Mouse (Mus musculus) midbrain, embryonic 14.5 days (tissue): ENCODE measurements around the gene Cntn2. TPM values are rescaled to one million over a fixed set of nuclear protein-coding genes. Genes with fewer than 3 reads are reported as not detected.

ENCODE experiments used
- ATAC-seq: fragments of 200-750 bp; cut with Nextera tagmentation; 2 replicates; pipeline ENCODE4 v1.8.0; 2017; ENCODE audit warnings: moderate number of reproducible peaks, moderate library complexity; ENCODE audit not compliant: low FRiP score, low TSS enrichment
- DNase-seq: peaks from one replicate; pipeline ENCODE4 v3.0.0-alpha.2; 2015
- H3K27ac ChIP-seq: fragments of 300-500 bp; sonication (generic); replicated peaks from 2 replicates; pipeline ENCODE4 v1.5.1; 2014; ENCODE audit warnings: mild to moderate bottlenecking, low read depth, low read length, moderate library complexity
- H3K27me3 ChIP-seq: fragments of 300-500 bp; sonication (generic); 2 replicates; pipeline ENCODE4 v1.6.1; 2014; ENCODE audit warnings: low read length, control low read depth, mixed read lengths; ENCODE audit not compliant: control insufficient read depth, insufficient read depth
- H3K36me3 ChIP-seq: fragments of 300-500 bp; sonication (generic); 2 replicates; pipeline ENCODE4 v1.6.1; 2014; ENCODE audit warnings: low read length, control low read depth; ENCODE audit not compliant: control insufficient read depth, insufficient read depth
- H3K4me1 ChIP-seq: fragments of 300-500 bp; sonication (generic); 2 replicates; pipeline ENCODE4 v1.6.1; 2014; ENCODE audit warnings: mild to moderate bottlenecking, antibody characterized with exemption, low read length, control low read depth; ENCODE audit not compliant: control insufficient read depth, insufficient read depth
- H3K4me2 ChIP-seq: fragments of 300-500 bp; sonication (generic); 2 replicates; pipeline ENCODE4 v1.6.1; 2014; ENCODE audit warnings: mild to moderate bottlenecking, low read length, moderate library complexity
- H3K4me3 ChIP-seq: fragments of 300-500 bp; sonication (generic); replicated peaks from 2 replicates; pipeline ENCODE4 v1.5.1; 2014; ENCODE audit warnings: low read depth, low read length
- H3K9ac ChIP-seq: fragments of 300-500 bp; sonication (generic); replicated peaks from 2 replicates; pipeline ENCODE4 v1.6.1; 2014; ENCODE audit warnings: mild to moderate bottlenecking, low read length, moderate library complexity
- H3K9me3 ChIP-seq: fragments of 300-500 bp; sonication (generic); 2 replicates; pipeline ENCODE4 v1.6.1; 2016; ENCODE audit warnings: low read length, control low read depth, mixed read lengths; ENCODE audit not compliant: control insufficient read depth
- WGBS: fragments of 180-500 bp; shearing (Covaris S2); extraction: QIAGEN DNeasy Blood & Tissue Kit; methylation state at CpG from one replicate; pipeline ENCODE4 v1.1.7; 2014; 5-methylcytosine and 5-hydroxymethylcytosine counted together
- polyA plus RNA-seq: library from polyadenylated mRNA; unstranded; fragments of >200 nt; fragmentation: Nextera tagmentation; extraction: Ambion mirVana; gene quantifications from 2 replicates; pipeline ENCODE4 v1.2.1, GENCODE M21; 2014

Gene Cntn2
- polyA plus RNA-seq, 1 experiment from 2014 or later = 65.3 TPM

DNA sequence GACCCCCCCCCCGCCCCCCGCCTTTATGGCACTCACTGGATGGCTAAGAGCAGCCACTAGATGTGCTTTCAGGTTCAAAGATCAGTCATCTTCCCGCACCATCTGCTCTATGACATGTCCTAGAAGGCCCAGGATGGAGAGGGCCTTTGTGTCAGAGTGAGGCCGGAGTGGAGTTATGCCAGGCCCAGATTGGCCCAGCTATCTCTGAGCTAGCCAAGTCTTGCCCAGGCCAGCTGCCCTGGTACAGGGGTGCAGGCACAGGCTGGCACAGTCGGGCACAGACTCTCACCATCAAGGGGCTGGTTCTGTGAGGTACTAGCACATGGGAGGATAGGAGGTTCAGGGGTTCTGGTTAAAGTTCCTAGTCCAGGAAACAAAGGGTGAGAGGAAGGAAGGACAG is 5.3 kb downstream of the Cntn2 start:
- WGBS = 66% methylated on average over 5 of the region's 5 CpGs
- ATAC-seq = no peak
- Histone ChIP-seq H3K4me2 (peak overlapping the region; percentile 75), H3K4me3 (no peak overlapping the region), H3K9me3 (no peaks in the 10 kb centered on the region), H3K27me3 (no peaks in the 10 kb centered on the region), H3K36me3 (peaks cover 4% of the 10 kb centered on the region; the same call in 1 of the 2 replicates), H3K27ac (no peak overlapping the region), H3K9ac (no peak overlapping the region), H3K4me1 (peaks cover 63% of the 10 kb centered on the region)
- no peak for DNase-seq

DNA sequence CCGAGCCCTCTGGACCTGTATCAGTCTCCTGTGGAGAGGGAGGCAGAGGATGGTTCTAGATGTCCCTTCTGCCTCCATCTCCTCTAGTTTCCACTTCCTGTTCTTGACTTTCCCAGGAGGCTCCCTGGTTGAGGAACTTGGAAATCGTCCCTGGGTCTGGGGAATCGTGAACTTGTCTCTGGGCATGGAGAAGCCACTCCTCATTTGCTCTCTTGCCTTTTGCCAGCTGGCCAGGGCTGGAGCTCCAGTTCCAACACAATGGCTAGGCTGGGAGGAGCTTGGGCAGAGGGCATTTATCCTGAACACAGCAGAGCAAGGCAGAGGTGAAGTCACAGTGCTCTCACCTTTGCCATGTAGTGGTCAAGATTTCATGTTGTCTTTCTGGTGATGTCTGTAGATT is 6.6 kb downstream of the Cntn2 start:
- 89% methylated on average over 3 of the region's 3 CpGs for WGBS
- peaks cover 9% of the 10 kb centered on the region; the same call in 1 of the 2 replicates for H3K36me3 ChIP-seq
- no peaks in the 10 kb centered on the region for H3K27me3 ChIP-seq
- peaks cover 61% of the 10 kb centered on the region for H3K4me1 ChIP-seq
- H3K4me3 ChIP-seq = no peak overlapping the region
- no peak overlapping the region for H3K9ac ChIP-seq
- DNase-seq (no peak), ATAC-seq (no peak)
- no peaks in the 10 kb centered on the region for H3K9me3 ChIP-seq
- H3K27ac ChIP-seq = no peak overlapping the region
- H3K4me2 ChIP-seq = no peak overlapping the region

- ATAC-seq (no peak), DNase-seq (no peak)
- peaks cover 9% of the 10 kb centered on the region; the same call in 1 of the 2 replicates for H3K36me3 ChIP-seq
- H3K9ac ChIP-seq = no peak overlapping the region
- H3K4me1 ChIP-seq = peaks cover 63% of the 10 kb centered on the region
- H3K4me3 ChIP-seq = no peak overlapping the region
- H3K27ac ChIP-seq = no peak overlapping the region
- 92% methylated on average over 4 of the region's 4 CpGs for WGBS
- H3K27me3 ChIP-seq = no peaks in the 10 kb centered on the region
- H3K4me2 ChIP-seq = no peak overlapping the region
- H3K9me3 ChIP-seq = no peaks in the 10 kb centered on the region
Measured at GRCm38 (mm10) chr1:132535541-132535940, 7.5 kb downstream of the Cntn2 start.

DNA sequence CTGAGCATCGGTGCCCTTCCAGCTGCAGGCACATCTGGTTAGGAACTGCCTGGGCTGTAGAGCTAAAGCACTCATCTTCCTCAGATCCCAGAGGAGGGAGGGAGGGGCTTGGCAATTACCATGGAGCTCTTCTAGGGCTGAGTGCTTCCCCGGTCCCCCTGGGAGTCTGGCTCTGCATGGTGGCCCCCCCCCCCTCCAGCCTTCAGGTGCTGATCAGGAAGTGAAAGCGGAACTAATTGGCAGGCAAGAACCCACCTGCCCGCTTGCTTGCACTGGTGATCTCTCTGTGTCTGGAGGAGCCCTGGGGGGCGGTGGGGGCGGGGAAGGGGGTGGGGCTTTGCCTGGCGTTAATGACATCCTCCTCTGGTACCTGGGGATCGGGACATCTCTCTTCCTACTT is 9.2 kb downstream of the Cntn2 start:
- peaks cover 57% of the 10 kb centered on the region for H3K4me1 ChIP-seq
- peak overlapping the region; percentile 27 for H3K4me2 ChIP-seq
- H3K27ac ChIP-seq = peak overlapping the region; percentile 70
- no peak overlapping the region for H3K4me3 ChIP-seq
- DNase-seq (peak; percentile 63), ATAC-seq (0 out of 2 replicates have a peak, but pooled peaks have one; percentile 29)
- peaks cover 12% of the 10 kb centered on the region for H3K36me3 ChIP-seq
- no peak overlapping the region for H3K9ac ChIP-seq
- H3K27me3 ChIP-seq = no peaks in the 10 kb centered on the region
- 4% methylated on average over 8 of the region's 8 CpGs for WGBS
- H3K9me3 ChIP-seq = no peaks in the 10 kb centered on the region

GRCm38 (mm10) chr1:132532521-132532920 is 10.5 kb downstream of the Cntn2 start:
- peaks cover 24% of the 10 kb centered on the region for H3K36me3 ChIP-seq
- no peak overlapping the region for H3K9ac ChIP-seq
- ATAC-seq = no peak
- no peak for DNase-seq
- no peak overlapping the region for H3K4me2 ChIP-seq
- no peak overlapping the region for H3K4me3 ChIP-seq
- H3K9me3 ChIP-seq = no peaks in the 10 kb centered on the region
- H3K4me1 ChIP-seq = peaks cover 52% of the 10 kb centered on the region
- H3K27ac ChIP-seq = 0 out of 2 replicates have a peak overlapping the region, but pooled peaks have one; percentile 20
- no peaks in the 10 kb centered on the region for H3K27me3 ChIP-seq
- 73% methylated on average over 9 of the region's 9 CpGs for WGBS

DNA sequence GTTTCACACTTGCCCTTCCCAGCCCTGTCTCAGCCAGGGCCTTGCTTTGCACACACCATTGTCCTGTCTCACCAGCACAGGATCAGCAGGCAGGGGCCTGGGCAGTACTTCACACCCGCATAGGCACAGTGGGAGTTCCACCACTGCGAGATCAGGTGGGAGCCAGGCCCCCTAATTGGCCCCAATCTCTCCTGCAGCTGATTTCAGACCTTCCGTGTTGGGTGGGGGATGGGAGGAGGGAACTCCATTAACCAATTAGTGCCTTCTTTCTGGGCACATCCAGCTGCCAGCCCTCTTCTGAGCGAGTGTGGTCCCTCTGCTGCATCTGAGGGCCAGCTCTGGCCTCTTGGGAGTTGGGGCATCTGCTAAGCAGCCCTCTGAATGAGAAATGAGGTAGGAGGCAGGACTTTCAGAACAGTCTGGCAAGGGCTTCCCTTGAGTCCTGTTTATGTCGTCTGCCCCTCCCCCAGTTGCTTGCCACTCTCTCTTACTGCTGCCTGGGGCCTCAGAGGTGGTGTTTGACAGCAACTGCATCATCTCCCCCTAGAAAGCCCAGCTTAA is 12.3 kb downstream of the Cntn2 start:
- peak overlapping the region; percentile 6; the same call in 1 of the 2 replicates for H3K4me2 ChIP-seq
- DNase-seq (peak; percentile 82), ATAC-seq (peak; percentile 78)
- H3K9ac ChIP-seq = no peak overlapping the region
- H3K9me3 ChIP-seq = no peaks in the 10 kb centered on the region
- H3K4me3 ChIP-seq = no peak overlapping the region
- peak overlapping the region; percentile 66 for H3K27ac ChIP-seq
- H3K36me3 ChIP-seq = peaks cover 25% of the 10 kb centered on the region
- WGBS = 4% methylated on average over 5 of the region's 5 CpGs
- H3K27me3 ChIP-seq = no peaks in the 10 kb centered on the region
- H3K4me1 ChIP-seq = peaks cover 59% of the 10 kb centered on the region

DNA sequence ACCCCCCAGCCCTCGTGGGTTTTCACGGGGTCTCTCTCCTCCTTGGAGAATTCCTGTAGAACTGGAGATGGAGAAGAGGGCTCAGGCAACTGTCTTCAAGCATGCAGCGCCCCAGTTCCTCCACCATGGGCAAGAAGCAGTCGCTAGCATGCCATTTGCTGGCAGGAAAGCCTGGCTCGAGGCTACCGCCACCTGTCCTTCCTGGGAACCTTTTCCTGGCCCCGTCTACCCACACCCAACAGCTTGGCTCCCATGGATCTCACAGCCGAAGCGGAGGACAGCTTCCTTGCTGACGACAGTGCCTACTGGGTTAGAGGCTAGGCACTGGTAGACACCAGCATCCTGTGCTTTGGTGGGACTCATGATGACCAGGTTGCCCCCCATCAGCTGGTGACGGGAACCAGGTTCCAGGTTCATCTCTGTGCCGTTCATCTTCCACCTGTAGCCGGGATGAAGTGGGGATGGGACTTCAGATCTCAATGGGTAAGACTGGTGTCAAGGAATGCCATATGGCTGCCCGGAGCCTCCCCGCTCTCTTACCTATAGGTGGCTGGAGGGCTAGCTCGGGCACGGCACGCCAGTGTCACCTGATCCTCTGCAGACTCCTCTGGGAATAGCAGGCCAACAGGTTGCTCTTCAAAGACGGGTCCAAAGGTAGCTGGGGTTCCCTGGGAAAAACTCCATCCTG is 14.3 kb downstream of the Cntn2 start:
- Histone ChIP-seq H3K9me3 (no peaks in the 10 kb centered on the region), H3K27me3 (no peaks in the 10 kb centered on the region), H3K27ac (no peak overlapping the region), H3K4me2 (no peak overlapping the region), H3K9ac (no peak overlapping the region), H3K36me3 (peaks cover 42% of the 10 kb centered on the region), H3K4me1 (peaks cover 46% of the 10 kb centered on the region), H3K4me3 (no peak overlapping the region)
- DNase-seq (no peak), ATAC-seq (no peak)
- WGBS = 91% methylated on average over 19 of the region's 19 CpGs

GRCm38 (mm10) chr1:132528071-132528470 is 15.0 kb downstream of the Cntn2 start:
- Histone ChIP-seq H3K9me3 (no peaks in the 10 kb centered on the region), H3K4me2 (no peak overlapping the region), H3K36me3 (peaks cover 47% of the 10 kb centered on the region), H3K4me1 (peaks cover 39% of the 10 kb centered on the region), H3K27ac (no peak overlapping the region), H3K27me3 (no peaks in the 10 kb centered on the region), H3K9ac (no peak overlapping the region), H3K4me3 (no peak overlapping the region)
- DNase-seq (no peak), ATAC-seq (no peak)
- WGBS = 96% methylated on average over 13 of the region's 13 CpGs

DNA sequence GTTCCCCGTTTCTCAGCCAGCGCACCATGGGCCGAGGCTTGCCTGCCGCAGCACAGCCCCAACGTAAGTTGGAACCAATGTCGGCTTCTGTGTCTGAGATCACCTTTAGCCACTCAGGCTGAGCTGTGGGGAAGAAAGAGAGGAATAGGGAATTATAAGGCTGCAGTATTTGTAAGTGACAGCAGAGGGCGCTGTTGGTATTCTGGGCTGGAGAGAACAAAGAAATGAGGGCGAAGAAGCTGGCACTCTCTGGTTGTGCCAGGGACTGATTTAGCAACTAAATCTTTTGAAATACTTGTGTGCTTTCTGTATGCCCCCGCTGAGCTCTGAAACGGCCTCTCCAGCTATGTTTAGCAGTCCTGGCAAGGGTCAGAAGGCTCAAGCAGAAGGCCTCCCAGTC is 17.2 kb downstream of the Cntn2 start:
- Histone ChIP-seq H3K4me1 (peaks cover 20% of the 10 kb centered on the region), H3K27ac (peak overlapping the region; percentile 87), H3K9ac (peak overlapping the region; percentile 42), H3K4me2 (peak overlapping the region; percentile 23; the same call in 1 of the 2 replicates), H3K27me3 (no peaks in the 10 kb centered on the region), H3K36me3 (peaks cover 58% of the 10 kb centered on the region), H3K9me3 (no peaks in the 10 kb centered on the region), H3K4me3 (no peak overlapping the region)
- WGBS = 5% methylated on average over 10 of the region's 10 CpGs
- ATAC-seq = peak; percentile 21
- DNase-seq = peak; percentile 93
